ENCODE assay signal across 8 mouse cellular contexts in the genomic region with DNA sequence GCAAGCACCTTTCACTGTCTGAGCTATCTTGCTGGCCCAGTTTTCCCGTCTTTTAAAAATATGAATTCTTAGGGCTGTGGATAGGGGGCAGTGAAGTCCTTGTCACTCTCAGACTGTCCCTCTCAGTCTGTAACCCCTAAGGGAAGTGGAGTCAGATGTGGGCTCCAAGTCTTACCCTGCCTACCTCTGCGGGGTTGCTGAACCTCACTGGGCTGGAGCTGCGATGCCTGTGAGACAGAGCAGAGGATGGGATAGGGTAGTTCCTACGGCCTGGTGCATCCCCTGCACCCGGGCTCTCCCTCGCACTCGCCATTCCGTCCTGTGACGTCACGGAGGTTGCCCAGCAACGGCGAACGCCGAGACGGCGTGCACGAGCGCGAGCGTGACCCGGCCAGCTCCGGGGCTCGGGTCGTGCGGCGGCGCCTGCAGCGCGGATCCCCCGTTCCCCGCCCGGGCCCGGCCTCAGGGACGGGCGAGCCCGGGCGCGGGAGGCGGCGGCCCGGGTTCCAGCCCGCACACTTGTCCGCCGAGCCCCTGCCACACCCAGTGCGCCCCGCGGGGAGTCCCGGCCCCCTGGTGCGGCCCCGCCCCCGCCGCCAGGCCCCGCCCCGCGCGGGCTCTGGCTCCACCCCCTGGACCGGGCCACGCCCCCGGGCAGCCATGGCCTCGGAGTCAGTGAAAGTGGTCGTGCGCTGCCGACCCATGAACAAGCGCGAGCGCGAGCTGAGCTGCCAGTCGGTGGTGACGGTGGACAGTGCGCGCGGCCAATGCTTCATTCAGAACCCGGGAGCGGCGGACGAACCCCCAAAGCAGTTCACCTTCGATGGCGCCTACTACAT. TPM values are rescaled to one million over a fixed set of nuclear protein-coding genes. Genes with fewer than 3 reads are reported as not detected.
A peak's percentile ranks its signal among the peaks of the same experiment; 100 is the strongest.
DNase-seq lines count a peak whose midpoint lies in the region; ATAC-seq lines count a peak whose summit lies in the region.

No protein-coding gene starts in this region.

- WGBS in hindbrain, embryonic 12.5 days, result under 1% methylated on average over 61 of the region's 78 CpGs

- peaks cover 41% of the 10 kb centered on the region for H3K27me3 ChIP-seq in hindbrain, embryonic 12.5 days

- peaks cover 5% of the 10 kb centered on the region; the same call in 1 of the 2 replicates for H3K36me3 ChIP-seq in hindbrain, embryonic 12.5 days

- no peaks in the 10 kb centered on the region for H3K9me3 ChIP-seq in hindbrain, embryonic 12.5 days (replicated peaks)

- DNase-seq in MEL-GATA-1-ER (ENCODE audit: extremely low read depth, low read depth), result peak; percentile 36
- peak; percentile 79 for DNase-seq in cerebellum, adult 9-10 months
- peak; percentile 79 to 91 for DNase-seq in frontal cortex, postnatal 10 days (ENCODE audit: low spot score in 2 of 2)
- DNase-seq in layer of hippocampus, postnatal 14 days (ENCODE audit: low spot score in 2 of 2), result peak; percentile 89 to 94
- peak; percentile 91 for DNase-seq in lung, postnatal 14 days
- peak; percentile 89 for DNase-seq in ovary, postnatal 36 days (ENCODE audit: low spot score)
- DNase-seq in thymus, postnatal 14 days, result peak; percentile 88

- 0 out of 2 replicates have a peak overlapping the region, but pooled peaks have one; percentile 7 for H3K27ac ChIP-seq in hindbrain, embryonic 12.5 days

- H3K4me3 ChIP-seq in hindbrain, embryonic 12.5 days, result peak overlapping the region; percentile 74

- peak overlapping the region; percentile 49 for H3K9ac ChIP-seq in hindbrain, embryonic 12.5 days

- peaks cover 11% of the 10 kb centered on the region for H3K4me1 ChIP-seq in hindbrain, embryonic 12.5 days

- peak overlapping the region; percentile 76 for H3K4me2 ChIP-seq in hindbrain, embryonic 12.5 days (replicated peaks)

- peak; percentile 91 for ATAC-seq in hindbrain, embryonic 12.5 days (ENCODE audit: low FRiP score)

RNA-seq across cellular contexts. Expression of a gene that starts 11.8 kb away (rescaled TPM):
- polyA plus RNA-seq in hindbrain, embryonic 12.5 days (2016; fragmentation: Nextera tagmentation; extraction: Ambion mirVana), result 1.4 and 1.5 TPM in 2 replicates
- 10 to 100 TPM; 14.6 to 15.0 TPM for total RNA-seq in layer of hippocampus, postnatal 14 days (2021)

RNA-seq across cellular contexts. Expression of a gene that starts 11.9 kb away (rescaled TPM):
- polyA plus RNA-seq in hindbrain, embryonic 12.5 days (2016; fragmentation: Nextera tagmentation; extraction: Ambion mirVana), result 5.3 and 5.4 TPM in 2 replicates
- total RNA-seq in layer of hippocampus, postnatal 14 days (2021), result 10 to 100 TPM; 27.6 to 31.0 TPM

RNA-seq across cellular contexts. Expression of a gene that starts 42.5 kb away (rescaled TPM):
- polyA plus RNA-seq in hindbrain, embryonic 12.5 days (2016; fragmentation: Nextera tagmentation; extraction: Ambion mirVana), result 243 and 250 TPM in 2 replicates
- 100 to 1,000 TPM in 1 of 2 experiments, 10 to 100 TPM in 1; 96.5 to 102 TPM for total RNA-seq in layer of hippocampus, postnatal 14 days (2021)

RNA-seq across cellular contexts. Expression of a gene that starts 46.0 kb away (rescaled TPM):
- polyA plus RNA-seq in hindbrain, embryonic 12.5 days (2016; fragmentation: Nextera tagmentation; extraction: Ambion mirVana), result 202 and 220 TPM in 2 replicates
- total RNA-seq in layer of hippocampus, postnatal 14 days (2021), result 100 to 1,000 TPM; 144 to 149 TPM

Comparison
In these comparisons a context has a peak if more than half of its experiments do, and no peak if none do; other contexts are left out.
1. Peak in every context shown above with its lines: DNase-seq, ATAC-seq, H3K4me3 ChIP-seq and H3K27ac ChIP-seq.
2. DNase-seq: peak in every context shown above with its lines; median percentile 92 in layer of hippocampus, postnatal 14 days; 91 in lung, postnatal 14 days; 89 in ovary, postnatal 36 days; 88 in thymus, postnatal 14 days; 85 in frontal cortex, postnatal 10 days; 79 in cerebellum, adult 9-10 months; 36 in MEL-GATA-1-ER.